Mouse (Mus musculus): ENCODE measurements at regions not wholly inside any gene's neighbourhood (a gene's known extent, or its start where the extent isn't known, plus 50 kb on each side); places are given as distances from the start of the nearest gene placed in this dataset.
A peak's percentile ranks its signal among the peaks of the same experiment; 100 is the strongest.
"Not testable (repeated sequence)": the region's sequence is repeated elsewhere in the genome, so short reads cannot be mapped to it uniquely, and the experiment has no call there.

GRCm38 (mm10) chr3:5806947-5807575 lies 56.5 kb downstream of the Gm8797 start:
- no peak for DNase-seq (ENCODE audit: low read depth in 2 of 2, low spot score in 2 of 2)

DNA sequence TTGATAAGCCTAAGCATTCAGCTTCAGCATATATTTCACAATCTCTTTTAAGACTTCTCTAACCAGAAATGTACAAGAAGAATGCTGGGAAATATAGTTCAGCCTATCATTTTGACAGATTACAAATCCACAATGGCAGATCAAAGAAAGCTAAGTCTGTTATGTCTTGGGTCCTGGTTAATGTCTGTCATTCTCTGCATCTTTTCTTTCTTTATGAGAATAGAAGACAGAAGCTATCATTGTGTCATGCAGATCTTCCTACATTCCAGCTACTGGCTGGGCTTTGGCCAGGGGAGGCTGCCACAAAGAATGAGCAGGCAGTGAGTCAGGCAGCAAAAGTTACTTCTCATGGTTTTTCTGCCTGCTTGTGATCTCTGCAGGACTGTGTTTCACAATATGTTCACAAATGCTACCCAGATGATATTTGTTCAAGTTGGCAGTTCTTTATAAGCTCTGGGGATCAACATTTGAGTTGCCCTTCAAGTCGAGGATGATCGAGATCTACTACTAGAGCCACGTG lies 60.5 kb downstream of the Gm8797 start:
- DNase-seq (ENCODE audit: low read depth in 2 of 2, low spot score in 2 of 2) = no peak

DNA sequence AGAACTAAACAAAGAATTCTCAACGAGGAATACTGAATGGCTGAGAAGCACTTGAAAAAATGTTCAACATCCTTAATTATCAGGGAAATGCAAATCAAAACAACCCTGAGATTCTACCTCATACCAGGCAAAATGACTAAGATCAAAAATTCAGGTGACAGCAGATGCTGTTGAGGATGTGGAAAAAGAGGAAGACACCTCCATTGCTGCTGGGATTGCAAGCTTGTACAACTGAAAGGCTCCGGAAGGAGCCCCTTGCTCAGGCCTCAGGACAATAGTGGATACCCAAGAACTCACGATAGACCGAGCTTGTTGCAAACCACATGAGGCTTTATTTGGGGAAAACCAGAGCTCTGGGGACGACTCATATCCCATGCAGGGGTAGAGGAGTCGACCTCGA lies 69.6 kb downstream of the Gm8797 start:
- DNase-seq (ENCODE audit: low read depth in 2 of 2, low spot score in 2 of 2) = not testable (repeated sequence)

GRCm38 (mm10) chr3:5860237-5860636 lies 109.6 kb downstream of the Gm8797 start:
- peak; percentile 100 for DNase-seq (ENCODE audit: low read depth in 2 of 2, low spot score in 2 of 2)

GRCm38 (mm10) chr3:5870407-5870806 lies 119.8 kb downstream of the Gm8797 start:
- no peak for DNase-seq (ENCODE audit: low read depth in 2 of 2, low spot score in 2 of 2)

DNA sequence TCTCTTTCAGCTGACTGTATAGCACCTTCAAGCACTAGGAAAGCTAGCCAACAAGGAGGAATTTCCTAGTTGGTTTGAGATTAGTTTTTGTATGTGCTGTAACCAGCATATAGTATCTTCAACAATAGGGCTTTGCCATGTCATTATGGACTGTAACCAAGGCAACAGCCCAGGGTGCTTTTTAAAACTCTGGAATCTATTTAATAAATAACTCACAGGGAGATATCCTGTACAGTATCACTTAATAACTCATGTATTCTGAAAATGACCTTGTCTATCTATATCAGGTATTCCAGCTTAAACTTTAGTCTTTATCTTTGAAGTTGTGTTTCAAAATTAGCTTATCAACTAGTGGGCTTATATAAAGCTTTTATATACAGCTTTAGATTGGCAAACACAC lies 128.5 kb downstream of the Gm8797 start:
- DNase-seq (ENCODE audit: low read depth in 2 of 2, low spot score in 2 of 2) = no peak

GRCm38 (mm10) chr3:5917536-5917935 lies 166.9 kb downstream of the Gm8797 start:
- no peak for DNase-seq (ENCODE audit: low read depth in 2 of 2, low spot score in 2 of 2)

DNA sequence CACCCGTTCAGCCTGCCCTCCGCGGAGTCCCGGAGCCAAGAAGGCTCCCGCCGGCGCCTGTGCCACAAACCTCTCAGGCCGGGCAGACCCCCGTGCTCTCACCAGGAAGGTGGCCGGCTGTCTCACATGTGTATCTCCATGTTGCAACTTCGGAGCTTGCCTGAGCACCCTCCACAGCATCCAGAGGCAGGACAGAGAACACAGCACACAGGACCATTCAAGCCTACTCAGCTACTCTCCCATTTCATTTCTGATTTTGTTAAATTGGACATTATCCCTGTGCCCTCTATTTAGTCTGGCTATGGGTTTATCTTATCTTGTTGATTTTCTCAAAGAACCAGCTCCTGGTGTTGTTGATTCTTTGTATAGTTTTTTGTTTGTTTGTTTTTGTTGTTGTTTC lies 199.6 kb downstream of the Gm8797 start:
- not testable (repeated sequence) for DNase-seq (ENCODE audit: low read depth in 2 of 2, low spot score in 2 of 2)

DNA sequence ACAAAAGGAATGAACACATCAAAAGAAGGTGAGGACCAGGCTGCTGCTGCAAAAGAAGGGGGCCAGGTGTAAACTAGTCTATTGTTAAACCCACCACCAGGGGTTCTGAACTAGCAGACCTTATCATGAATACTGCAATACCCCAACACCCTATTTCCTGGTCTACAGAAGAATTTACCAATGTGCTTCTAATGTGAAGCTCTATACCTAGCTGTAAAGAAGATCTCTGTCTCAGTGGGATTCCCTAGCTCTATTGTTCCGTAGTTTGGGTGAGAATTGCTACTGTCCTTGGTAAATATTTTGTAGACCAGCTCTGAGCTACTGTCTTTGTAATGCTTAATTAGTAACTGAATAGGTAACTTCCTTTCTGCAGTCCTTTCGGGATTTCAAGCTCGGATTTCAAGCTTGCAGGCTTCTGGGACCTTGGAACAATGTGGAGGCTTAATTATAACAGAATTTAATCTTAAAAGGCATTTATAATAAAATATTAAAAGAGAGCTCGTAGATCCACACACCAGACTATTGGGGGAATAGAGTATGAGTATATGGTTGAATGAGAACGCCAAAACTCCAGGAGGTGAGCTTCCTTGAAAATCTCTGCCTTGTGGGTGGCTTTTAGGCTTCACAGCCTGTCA lies 238.5 kb downstream of the Gm8797 start:
- DNase-seq (ENCODE audit: low read depth in 2 of 2, low spot score in 2 of 2) = not testable (repeated sequence)

DNA sequence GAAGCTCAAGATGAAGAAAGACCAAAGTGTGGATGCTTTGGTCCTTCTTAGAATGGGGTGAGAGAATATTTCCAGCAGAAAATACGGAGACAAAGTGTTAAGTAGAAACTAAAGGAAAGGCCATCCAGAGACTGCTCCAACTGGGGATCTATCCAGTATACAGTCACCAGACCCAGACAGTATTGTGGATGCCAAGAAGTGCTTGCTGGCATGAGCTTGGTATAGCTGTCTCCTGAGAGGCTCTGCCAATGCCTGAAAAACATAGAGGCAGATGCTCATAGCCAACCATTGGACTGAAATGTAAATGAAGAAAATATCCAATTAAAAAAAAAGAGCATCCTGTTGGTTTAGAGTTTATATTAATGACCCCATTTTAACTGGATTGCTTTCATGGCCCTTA lies 253.8 kb downstream of the Gm8797 start:
- no peak for DNase-seq (ENCODE audit: low read depth in 2 of 2, low spot score in 2 of 2)

- no peak for DNase-seq (ENCODE audit: low read depth in 2 of 2, low spot score in 2 of 2)
These were observed 268.1 kb downstream of the Gm8797 start for GRCm38 (mm10) chr3:6018749-6019148.

DNA sequence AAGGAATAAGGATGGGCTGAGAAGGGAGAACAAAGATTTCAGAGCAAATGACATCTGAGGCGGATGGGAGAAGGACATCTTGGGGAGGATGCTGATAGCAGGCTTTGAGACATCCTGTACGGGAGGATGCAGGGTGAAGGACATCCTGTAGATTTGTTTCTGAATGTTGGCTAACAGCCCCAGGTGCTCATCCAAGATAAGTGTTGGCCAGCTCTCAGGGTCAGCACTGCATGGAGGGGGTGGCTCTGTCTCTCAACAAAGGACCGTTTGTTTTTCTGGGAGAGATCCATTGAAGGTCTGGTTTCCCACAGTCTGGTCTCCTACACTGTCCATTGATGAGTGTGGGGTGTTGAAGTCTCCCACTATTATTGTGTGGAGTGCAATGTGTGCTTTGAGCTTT lies 290.7 kb downstream of the Gm8797 start:
- not testable (repeated sequence) for DNase-seq (ENCODE audit: low read depth in 2 of 2, low spot score in 2 of 2)

GRCm38 (mm10) chr3:6049472-6050045 lies 299.0 kb downstream of the Gm8797 start:
- DNase-seq (ENCODE audit: low read depth in 2 of 2, low spot score in 2 of 2) = no peak

DNA sequence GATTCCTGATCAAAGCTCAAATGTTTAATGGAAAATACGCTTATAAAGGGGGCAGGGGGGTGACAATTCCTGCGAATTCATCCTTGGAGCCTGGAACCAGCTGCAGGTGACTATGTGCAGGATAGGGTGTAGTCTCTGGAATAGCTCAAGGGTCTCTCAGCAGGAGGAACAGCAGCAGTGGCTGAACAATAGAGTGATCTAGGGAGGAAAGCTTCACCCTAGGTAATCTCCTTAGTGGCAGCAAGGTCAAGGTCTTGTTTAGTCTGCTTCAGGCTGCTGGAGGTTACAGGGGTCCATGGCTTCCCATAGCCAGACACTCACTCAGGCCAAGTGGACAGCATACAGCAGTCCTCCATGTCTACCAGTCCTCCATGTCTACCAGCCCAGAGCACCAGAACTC lies 301.3 kb downstream of the Gm8797 start:
- DNase-seq (ENCODE audit: low read depth in 2 of 2, low spot score in 2 of 2) = no peak

DNA sequence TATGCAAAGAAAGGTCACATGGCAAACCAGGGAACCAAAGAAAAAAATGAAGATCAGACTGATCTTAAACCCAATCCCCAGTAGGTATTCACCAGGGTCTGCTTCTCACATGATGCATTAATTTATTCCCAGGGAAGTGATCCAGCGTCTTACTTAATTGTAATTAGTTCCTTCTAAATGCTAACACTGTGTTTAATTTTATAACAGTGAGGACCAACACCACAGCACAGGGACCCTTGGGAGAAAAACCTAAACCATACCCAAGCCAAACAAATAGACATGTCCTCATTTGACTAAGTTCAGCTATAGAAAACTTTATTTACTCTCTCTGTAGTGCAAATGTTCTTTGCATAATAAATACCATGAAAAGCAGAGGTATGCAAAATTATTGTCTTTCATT lies 333.2 kb downstream of the Gm8797 start:
- DNase-seq (ENCODE audit: low read depth in 2 of 2, low spot score in 2 of 2) = no peak

DNA sequence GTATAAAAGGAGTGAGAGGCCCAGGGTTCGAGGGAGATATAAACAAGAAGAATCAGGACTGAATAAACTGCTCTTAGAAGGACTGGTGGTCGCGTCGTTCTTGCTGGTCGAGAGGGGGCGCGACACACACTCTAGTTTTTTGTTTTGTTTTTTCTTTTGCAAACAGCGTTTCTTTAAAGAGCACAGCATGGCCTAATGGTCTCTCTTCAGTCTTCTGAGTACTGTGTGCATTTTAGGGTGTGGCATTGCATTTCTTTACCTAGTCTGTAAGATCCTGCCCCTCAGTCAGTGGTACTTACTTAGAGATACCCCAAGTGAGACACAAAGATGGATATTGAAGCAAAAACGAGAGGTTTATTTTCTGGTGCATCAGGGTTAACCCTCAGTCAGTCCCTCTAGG lies 336.7 kb downstream of the Gm8797 start:
- DNase-seq (ENCODE audit: low read depth in 2 of 2, low spot score in 2 of 2) = no peak

- no peak for DNase-seq (ENCODE audit: low read depth in 2 of 2, low spot score in 2 of 2)
These were observed 343.3 kb downstream of the Gm8797 start for GRCm38 (mm10) chr3:6093931-6094330.

GRCm38 (mm10) chr3:6094410-6094809 lies 343.8 kb downstream of the Gm8797 start:
- not testable (repeated sequence) for DNase-seq (ENCODE audit: low read depth in 2 of 2, low spot score in 2 of 2)

- no peak for DNase-seq (ENCODE audit: low read depth in 2 of 2, low spot score in 2 of 2)
These were observed 350.3 kb downstream of the Gm8797 start for GRCm38 (mm10) chr3:6100863-6101262.

DNA sequence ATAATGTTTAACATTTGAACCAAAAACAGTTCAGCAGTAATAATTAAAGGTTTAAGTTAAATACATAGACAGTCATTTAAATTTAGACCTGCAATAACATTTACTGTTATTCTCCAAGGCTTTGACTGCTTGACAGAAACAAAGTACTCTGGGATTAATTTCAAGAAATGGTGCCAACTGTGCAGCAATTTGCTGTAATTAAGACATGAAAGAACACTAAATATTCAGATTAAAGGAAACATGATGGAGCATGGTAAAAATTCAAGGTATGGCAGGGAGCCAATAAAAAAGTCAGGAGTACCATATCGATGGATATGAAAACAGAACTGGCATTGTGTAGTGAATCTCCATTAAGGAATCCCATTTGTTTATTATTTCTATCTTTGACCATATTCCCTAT lies 352.3 kb downstream of the Gm8797 start:
- no peak for DNase-seq (ENCODE audit: low read depth in 2 of 2, low spot score in 2 of 2)

GRCm38 (mm10) chr3:6106659-6107058 lies 356.1 kb downstream of the Gm8797 start:
- DNase-seq (ENCODE audit: low read depth in 2 of 2, low spot score in 2 of 2) = no peak

DNA sequence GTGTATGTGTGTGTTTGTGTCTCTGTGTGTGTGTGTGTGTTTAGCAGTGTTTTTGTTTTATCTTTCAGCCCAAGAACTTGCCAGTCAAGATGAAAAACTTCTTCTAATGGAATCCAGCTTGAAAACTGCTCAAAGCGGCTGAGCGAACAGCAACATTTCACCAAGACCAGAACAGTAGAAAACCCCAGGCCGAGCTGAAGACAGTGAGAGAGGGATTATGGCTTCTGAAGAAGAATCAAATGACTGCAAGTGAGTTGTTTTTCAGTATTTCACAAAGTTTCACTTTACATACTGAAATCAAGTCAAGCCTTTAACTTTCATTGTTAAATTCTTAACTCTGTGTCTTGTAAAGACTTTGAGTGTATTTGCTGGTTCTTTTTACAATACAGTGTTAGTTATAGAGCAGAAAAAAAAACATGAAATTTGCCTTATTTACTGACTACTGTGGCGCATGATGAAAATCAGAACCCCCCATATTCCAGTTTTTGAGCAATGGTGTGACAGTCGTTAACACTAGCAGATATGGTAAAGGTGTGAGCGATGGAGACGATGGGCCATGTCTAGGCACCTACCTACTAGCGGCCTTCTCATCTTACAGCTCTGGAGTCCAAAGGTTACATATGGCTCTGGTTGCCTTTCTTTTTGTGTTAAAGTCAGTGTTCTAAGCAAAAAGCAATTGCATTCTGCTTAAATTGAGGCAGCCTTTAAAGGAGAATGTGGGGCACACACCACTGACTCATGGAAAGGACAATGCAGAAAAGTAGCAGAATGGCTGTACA lies 357.0 kb downstream of the Gm8797 start:
- DNase-seq (ENCODE audit: low read depth in 2 of 2, low spot score in 2 of 2) = no peak
